Mouse (Mus musculus) heart, embryonic 14.5 days (tissue): Measurements from ENCODE around the gene Rarb. TPM values are rescaled to one million over a fixed set of nuclear protein-coding genes. Genes with fewer than 3 reads are reported as not detected.

Experiments
- ATAC-seq: fragments of 200-750 bp; cut with Nextera tagmentation; 2 replicates; pipeline ENCODE4 v1.8.0; 2017; ENCODE audit warnings: low read depth, moderate TSS enrichment; ENCODE audit not compliant: insufficient number of reproducible peaks, insufficient read depth, low FRiP score
- H3K27ac ChIP-seq, 2 experiments: fragments of 200-500 bp in 1 of 2; fragments of 300-500 bp in 1 of 2; sonication (generic) in 1 of 2; replicated peaks in 1 of 2; 2 replicates each; pipeline ENCODE4 v1.5.1; 2012 to 2014; ENCODE audit warnings: low read depth in 2 of 2, low read length in 2 of 2, control low read depth in 1 of 2, mild to moderate bottlenecking in 1 of 2, mixed read lengths in 1 of 2; ENCODE audit not compliant: control insufficient read depth in 1 of 2, insufficient read depth in 1 of 2
- H3K27me3 ChIP-seq: fragments of 300-500 bp; sonication (generic); 2 replicates; pipeline ENCODE4 v1.6.1; 2014; ENCODE audit warnings: mild to moderate bottlenecking, low read length, control low read depth; ENCODE audit not compliant: control insufficient read depth, insufficient read depth
- H3K36me3 ChIP-seq: fragments of 300-500 bp; sonication (generic); 2 replicates; pipeline ENCODE4 v1.6.1; 2014; ENCODE audit warnings: mild to moderate bottlenecking, control low read depth, low read length, mixed read lengths; ENCODE audit not compliant: control insufficient read depth, insufficient read depth
- H3K4me1 ChIP-seq, 2 experiments: fragments of 200-500 bp in 1 of 2; fragments of 300-500 bp in 1 of 2; sonication (generic) in 1 of 2; 2 replicates each; pipeline ENCODE4 v1.6.1; 2012 to 2014; ENCODE audit warnings: low read length in 2 of 2, control low read depth in 1 of 2, mixed read lengths in 1 of 2; ENCODE audit not compliant: control insufficient read depth in 2 of 2, insufficient read depth in 2 of 2
- H3K4me2 ChIP-seq: fragments of 300-500 bp; sonication (generic); 2 replicates; pipeline ENCODE4 v1.6.1; 2014; ENCODE audit warnings: mild to moderate bottlenecking, low read length
- H3K4me3 ChIP-seq, 2 experiments: fragments of 200-500 bp in 1 of 2; fragments of 300-500 bp in 1 of 2; sonication (generic) in 1 of 2; 2 replicates each; pipeline ENCODE4 v1.5.1; 2012 to 2014; ENCODE audit warnings: low read length in 2 of 2, mild to moderate bottlenecking in 2 of 2, control low read depth in 1 of 2, low read depth in 1 of 2, moderate library complexity in 1 of 2; ENCODE audit not compliant: control insufficient read depth in 1 of 2, insufficient read depth in 1 of 2
- H3K9ac ChIP-seq: fragments of 300-500 bp; sonication (generic); 2 replicates; pipeline ENCODE4 v1.6.1; 2014; ENCODE audit warnings: mild to moderate bottlenecking, low read length
- H3K9me3 ChIP-seq: fragments of 300-500 bp; sonication (generic); 2 replicates; pipeline ENCODE4 v1.6.1; 2016; ENCODE audit warnings: low read length, control low read depth; ENCODE audit not compliant: control insufficient read depth
- WGBS: fragments of 180-500 bp; shearing (Covaris S2); extraction: QIAGEN DNeasy Blood & Tissue Kit; methylation state at CpG from one replicate; pipeline ENCODE4 v1.1.7; 2014; 5-methylcytosine and 5-hydroxymethylcytosine counted together
- polyA plus RNA-seq: library from polyadenylated mRNA; unstranded; fragments of >200 nt; fragmentation: Nextera tagmentation; extraction: Ambion mirVana; gene quantifications from 2 replicates; pipeline ENCODE4 v1.2.1, GENCODE M21; 2014

Gene Rarb
- polyA plus RNA-seq, 1 experiment from 2014 or later: 14.5 TPM

DNA sequence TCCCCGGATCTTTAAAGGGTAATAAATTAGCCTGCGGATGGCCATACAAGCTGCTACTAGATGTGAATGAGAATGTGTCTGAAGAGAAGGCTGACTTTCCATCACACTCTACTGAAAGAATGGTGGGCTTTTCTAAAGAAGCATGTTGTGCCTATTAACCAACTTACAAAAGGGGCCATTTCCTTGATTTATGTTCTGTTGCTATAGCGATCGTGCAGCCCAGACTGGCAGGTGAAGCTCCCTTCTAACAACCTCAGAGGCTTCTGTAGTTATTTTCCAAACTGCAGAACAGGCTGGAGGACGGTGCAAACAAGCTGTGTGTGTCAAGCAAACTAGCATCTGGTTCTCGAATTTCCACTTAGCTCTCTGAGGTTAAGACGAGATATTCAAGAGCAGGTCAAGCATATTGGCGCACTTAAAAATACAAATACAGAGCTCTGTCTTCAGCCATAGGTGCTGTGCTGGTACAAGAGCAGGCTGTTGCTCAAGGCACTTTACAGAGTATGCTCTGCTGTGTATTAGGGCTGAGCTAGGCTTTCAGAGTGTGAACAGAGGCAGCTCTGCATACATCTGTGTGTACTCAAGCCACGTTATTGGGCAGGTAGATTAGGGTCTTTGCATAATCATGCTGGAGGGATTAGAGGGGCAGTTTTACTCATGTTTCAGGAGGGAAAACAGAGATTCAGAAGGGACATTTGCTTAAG lies 85.2 kb downstream of the Rarb start:
- H3K4me1 ChIP-seq: peaks cover 6 to 17% of the 10 kb centered on the region in 2 experiments; a peak in 3 of 4 replicates
- 56% methylated on average over 9 of the region's 9 CpGs for WGBS
- no peak overlapping the region for H3K4me2 ChIP-seq
- H3K36me3 ChIP-seq: no peaks in the 10 kb centered on the region
- H3K9me3 ChIP-seq: no peaks in the 10 kb centered on the region
- H3K9ac ChIP-seq: no peak overlapping the region
- no peak for ATAC-seq
- no peak overlapping the region for H3K27ac ChIP-seq
- H3K27me3 ChIP-seq: no peaks in the 10 kb centered on the region
- H3K4me3 ChIP-seq: no peak overlapping the region

DNA sequence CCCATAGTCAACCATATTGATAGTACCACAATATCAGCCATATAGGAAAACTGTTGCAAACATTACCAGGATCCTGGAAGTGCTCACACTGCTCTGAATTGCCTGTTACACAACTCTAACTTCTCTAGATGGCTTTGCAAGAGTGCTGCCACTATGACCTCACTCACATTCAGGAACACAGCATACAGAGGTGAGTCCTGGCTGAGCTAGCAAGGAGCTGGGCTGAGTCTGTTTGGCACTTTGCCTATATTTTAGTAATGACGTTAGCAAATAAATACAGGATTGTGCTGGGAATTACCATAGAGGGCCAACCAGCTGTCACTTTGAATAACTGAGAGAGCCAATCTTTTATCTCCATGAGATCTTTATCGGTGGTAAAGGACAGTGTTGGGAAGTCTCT lies 86.9 kb downstream of the Rarb start:
- Histone ChIP-seq H3K27me3 (no peaks in the 10 kb centered on the region), H3K4me1 (peaks cover 6 to 17% of the 10 kb centered on the region in 2 experiments; a peak in 3 of 4 replicates), H3K27ac (no peak overlapping the region), H3K9ac (no peak overlapping the region), H3K9me3 (no peaks in the 10 kb centered on the region), H3K4me2 (no peak overlapping the region), H3K36me3 (no peaks in the 10 kb centered on the region), H3K4me3 (no peak overlapping the region)
- 61% methylated on average over 2 of the region's 2 CpGs for WGBS
- no peak for ATAC-seq

- no peak for ATAC-seq
- Histone ChIP-seq H3K9ac (no peak overlapping the region), H3K36me3 (no peaks in the 10 kb centered on the region), H3K4me2 (no peak overlapping the region), H3K27ac (no peak overlapping the region), H3K4me3 (no peak overlapping the region), H3K27me3 (no peaks in the 10 kb centered on the region), H3K9me3 (no peaks in the 10 kb centered on the region), H3K4me1 (no peaks in the 10 kb centered on the region)
- WGBS: 86% methylated on average over 2 of the region's 2 CpGs
Observed at GRCm38 (mm10) chr14:16728175-16728838, 90.6 kb downstream of the Rarb start.

DNA sequence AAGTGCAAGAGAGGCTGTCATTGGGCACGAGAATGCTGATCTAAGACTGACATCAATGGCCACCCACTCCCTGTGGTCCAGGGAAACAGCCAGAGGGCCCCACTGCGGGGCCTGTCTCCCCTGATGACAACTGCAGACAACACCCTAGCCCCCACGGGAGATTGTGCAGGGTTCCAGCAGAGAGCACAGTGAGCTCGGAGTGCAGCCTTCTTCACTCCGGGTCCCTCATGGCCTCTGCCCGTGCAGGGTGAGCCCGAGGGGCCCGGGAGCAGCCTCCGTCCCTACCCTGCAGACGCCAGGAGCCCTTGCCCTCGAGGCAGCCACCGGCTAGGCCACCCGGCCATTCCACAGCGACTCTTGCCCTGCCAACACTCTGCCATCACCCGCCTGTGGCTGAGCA lies 95.0 kb downstream of the Rarb start:
- Histone ChIP-seq H3K27ac (no peak overlapping the region), H3K4me2 (no peak overlapping the region), H3K4me1 (no peaks in the 10 kb centered on the region), H3K36me3 (no peaks in the 10 kb centered on the region), H3K4me3 (no peak overlapping the region), H3K9me3 (no peaks in the 10 kb centered on the region), H3K9ac (no peak overlapping the region), H3K27me3 (no peaks in the 10 kb centered on the region)
- ATAC-seq: no peak
- WGBS: 74% methylated on average over 15 of the region's 15 CpGs

DNA sequence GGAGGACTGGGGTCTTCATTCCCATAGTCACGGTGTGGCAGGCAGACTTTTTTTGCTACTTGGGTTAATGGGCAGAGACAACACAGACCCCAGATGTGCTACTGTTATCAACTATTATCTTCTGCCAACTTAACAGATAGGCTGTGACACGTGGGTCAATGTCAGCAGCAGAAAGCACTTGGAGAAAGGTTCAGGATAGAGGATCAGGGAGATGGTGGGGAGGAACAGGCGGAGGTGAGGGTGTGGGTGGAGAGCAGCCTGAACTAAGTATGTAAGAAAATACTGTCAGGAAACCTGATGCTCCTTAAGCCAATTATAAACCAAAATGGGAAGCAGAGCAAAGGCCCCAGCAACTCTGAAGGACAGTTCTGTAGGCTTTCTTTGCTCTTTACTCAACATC lies 101.1 kb downstream of the Rarb start:
- H3K4me3 ChIP-seq: no peak overlapping the region
- H3K27ac ChIP-seq: no peak overlapping the region
- no peak overlapping the region for H3K9ac ChIP-seq
- H3K9me3 ChIP-seq: no peaks in the 10 kb centered on the region
- peaks cover 6 to 15% of the 10 kb centered on the region in 2 experiments for H3K4me1 ChIP-seq
- no peaks in the 10 kb centered on the region for H3K36me3 ChIP-seq
- H3K4me2 ChIP-seq: no peak overlapping the region
- no peak for ATAC-seq
- H3K27me3 ChIP-seq: no peaks in the 10 kb centered on the region
- 46% methylated on average over 3 of the region's 3 CpGs for WGBS

- Histone ChIP-seq H3K27me3 (no peaks in the 10 kb centered on the region), H3K4me2 (peak overlapping the region; percentile 21), H3K9me3 (no peaks in the 10 kb centered on the region), H3K4me1 (peaks cover 6 to 15% of the 10 kb centered on the region in 2 experiments), H3K4me3 (no peak overlapping the region), H3K36me3 (no peaks in the 10 kb centered on the region), H3K9ac (no peak overlapping the region), H3K27ac (no peak overlapping the region)
- 0 out of 2 replicates have a peak, but pooled peaks have one; percentile 61 for ATAC-seq
- WGBS: 10% methylated on average over 9 of the region's 9 CpGs
Observed at GRCm38 (mm10) chr14:16714344-16714955, 104.5 kb downstream of the Rarb start.

DNA sequence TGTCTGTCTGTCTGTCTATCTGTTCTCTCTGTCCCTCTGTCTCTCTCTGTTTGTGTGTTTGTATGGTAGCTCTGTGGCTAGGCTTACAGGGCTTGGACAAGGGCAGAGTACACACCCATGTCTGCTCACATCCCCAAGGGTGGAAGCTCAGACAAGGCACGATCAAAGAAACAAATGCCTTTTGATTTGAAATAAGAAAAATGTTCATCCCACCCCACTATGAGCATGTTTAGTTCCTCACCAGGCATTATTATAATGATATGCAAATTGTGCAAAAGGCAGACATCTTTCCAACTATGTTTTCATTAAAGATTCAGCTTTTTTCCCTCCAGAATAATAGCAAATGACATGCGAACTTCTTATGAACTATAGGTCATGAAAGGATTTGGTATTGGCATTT lies 105.2 kb downstream of the Rarb start:
- H3K4me1 ChIP-seq: peaks cover 6 to 15% of the 10 kb centered on the region in 2 experiments
- H3K9me3 ChIP-seq: no peaks in the 10 kb centered on the region
- no peak overlapping the region for H3K9ac ChIP-seq
- no peak overlapping the region for H3K4me2 ChIP-seq
- 61% methylated on average over 2 of the region's 2 CpGs for WGBS
- ATAC-seq: no peak
- no peaks in the 10 kb centered on the region for H3K27me3 ChIP-seq
- no peak overlapping the region for H3K4me3 ChIP-seq
- no peak overlapping the region for H3K27ac ChIP-seq
- H3K36me3 ChIP-seq: no peaks in the 10 kb centered on the region
